Mouse (Mus musculus) brown adipose tissue, adult 24 weeks (tissue): ENCODE measurements at regions not wholly inside any gene's neighbourhood (a gene's known extent, or its start where the extent isn't known, plus 50 kb on each side); places are given as distances from the start of the nearest gene placed in this dataset.
A peak's percentile ranks its signal among the peaks of the same experiment; 100 is the strongest.

Experiments used
- H3K27ac ChIP-seq: fragments of 200-500 bp; replicated peaks from 2 replicates; pipeline ENCODE4 v1.5.1; 2012; ENCODE audit warnings: low read depth, mild to moderate bottlenecking, low read length
- H3K4me1 ChIP-seq: fragments of 200-500 bp; 2 replicates; pipeline ENCODE4 v1.6.1; 2012; ENCODE audit warnings: low read length, mixed read lengths; ENCODE audit not compliant: control insufficient read depth, insufficient read depth, insufficient read length
- H3K4me3 ChIP-seq: fragments of 200-500 bp; 2 replicates; pipeline ENCODE4 v1.5.1; 2012; ENCODE audit warnings: low read depth, mild to moderate bottlenecking, low read length, moderate library complexity; ENCODE audit not compliant: insufficient read depth

GRCm38 (mm10) chr13:107700268-107701139 is 343.7 kb upstream of the Smim15 start:
- Histone ChIP-seq H3K4me3 (no peak overlapping the region), H3K27ac (no peak overlapping the region)

GRCm38 (mm10) chr13:107699251-107699650 is 345.0 kb upstream of the Smim15 start:
- Histone ChIP-seq H3K4me1 (peaks cover 5% of the 10 kb centered on the region; the same call in 1 of the 2 replicates), H3K27ac (no peak overlapping the region), H3K4me3 (no peak overlapping the region)

More at GRCm38 (mm10) chr13:107700268-107701139, 343.7 kb upstream of the Smim15 start:
- peaks cover 5% of the 10 kb centered on the region; the same call in 1 of the 2 replicates for H3K4me1 ChIP-seq

- peaks cover 5% of the 10 kb centered on the region; the same call in 1 of the 2 replicates for H3K4me1 ChIP-seq
- H3K27ac ChIP-seq, result no peak overlapping the region
- no peak overlapping the region for H3K4me3 ChIP-seq
Observed at GRCm38 (mm10) chr13:107698345-107698744, 345.9 kb upstream of the Smim15 start.

- H3K4me3 ChIP-seq, result no peak overlapping the region
- H3K4me1 ChIP-seq, result no peaks in the 10 kb centered on the region
- H3K27ac ChIP-seq, result no peak overlapping the region
Observed at GRCm38 (mm10) chr13:107692123-107692830, 352.0 kb upstream of the Smim15 start.

GRCm38 (mm10) chr13:107688972-107689371 is 355.3 kb upstream of the Smim15 start:
- Histone ChIP-seq H3K4me1 (no peaks in the 10 kb centered on the region), H3K27ac (no peak overlapping the region), H3K4me3 (no peak overlapping the region)

- H3K4me1 ChIP-seq, result no peaks in the 10 kb centered on the region
- H3K27ac ChIP-seq, result no peak overlapping the region
- no peak overlapping the region for H3K4me3 ChIP-seq
Observed at GRCm38 (mm10) chr13:107685231-107685630, 359.0 kb upstream of the Smim15 start.

GRCm38 (mm10) chr13:107683909-107684308 is 360.3 kb upstream of the Smim15 start:
- Histone ChIP-seq H3K4me3 (no peak overlapping the region), H3K4me1 (no peaks in the 10 kb centered on the region), H3K27ac (no peak overlapping the region)

- Histone ChIP-seq H3K4me1 (peaks cover 4% of the 10 kb centered on the region; the same call in 1 of the 2 replicates), H3K4me3 (no peak overlapping the region), H3K27ac (no peak overlapping the region)
Observed at GRCm38 (mm10) chr13:107681719-107682118, 362.5 kb upstream of the Smim15 start.

- peaks cover 8% of the 10 kb centered on the region; the same call in 1 of the 2 replicates for H3K4me1 ChIP-seq
- H3K27ac ChIP-seq, result no peak overlapping the region
- H3K4me3 ChIP-seq, result no peak overlapping the region
Observed at GRCm38 (mm10) chr13:107678860-107679259, 365.4 kb upstream of the Smim15 start.

GRCm38 (mm10) chr13:107677091-107677470 is 367.2 kb upstream of the Smim15 start:
- H3K27ac ChIP-seq, result peak overlapping the region; percentile 73
- no peak overlapping the region for H3K4me3 ChIP-seq
- H3K4me1 ChIP-seq, result peaks cover 8% of the 10 kb centered on the region; the same call in 1 of the 2 replicates

- Histone ChIP-seq H3K4me1 (peaks cover 8% of the 10 kb centered on the region; the same call in 1 of the 2 replicates), H3K4me3 (no peak overlapping the region), H3K27ac (peak overlapping the region; percentile 73)
Observed at GRCm38 (mm10) chr13:107676310-107677090, 367.7 kb upstream of the Smim15 start.

- Histone ChIP-seq H3K4me3 (no peak overlapping the region), H3K4me1 (peaks cover 8% of the 10 kb centered on the region; the same call in 1 of the 2 replicates), H3K27ac (no peak overlapping the region)
Observed at GRCm38 (mm10) chr13:107672166-107672565, 372.1 kb upstream of the Smim15 start.

- Histone ChIP-seq H3K4me1 (no peaks in the 10 kb centered on the region), H3K4me3 (no peak overlapping the region), H3K27ac (no peak overlapping the region)
Observed at GRCm38 (mm10) chr13:107668509-107668908, 375.7 kb upstream of the Smim15 start.

- no peak overlapping the region for H3K4me3 ChIP-seq
Observed at GRCm38 (mm10) chr13:107665775-107666174, 378.5 kb upstream of the Smim15 start.

GRCm38 (mm10) chr13:107664197-107664596 is 380.0 kb upstream of the Smim15 start:
- Histone ChIP-seq H3K4me1 (no peaks in the 10 kb centered on the region), H3K4me3 (no peak overlapping the region), H3K27ac (no peak overlapping the region)

More at GRCm38 (mm10) chr13:107665775-107666174, 378.5 kb upstream of the Smim15 start:
- H3K4me1 ChIP-seq, result no peaks in the 10 kb centered on the region
- no peak overlapping the region for H3K27ac ChIP-seq
